Mouse (Mus musculus) limb, embryonic 14.5 days (tissue): ENCODE data around the gene Gga3. TPM values are rescaled to one million over a fixed set of nuclear protein-coding genes. Genes with fewer than 3 reads are reported as not detected.

Experiments
- ATAC-seq: fragments of 200-750 bp; cut with Nextera tagmentation; 2 replicates; pipeline ENCODE4 v1.8.0; 2017; ENCODE audit warnings: low read depth, moderate number of reproducible peaks, moderate TSS enrichment; ENCODE audit not compliant: low FRiP score
- DNase-seq: peaks from one replicate; pipeline ENCODE4 v3.0.0-alpha.2; 2015; ENCODE audit warnings: low spot score
- H3K27ac ChIP-seq: fragments of 300-500 bp; sonication (generic); replicated peaks from 2 replicates; pipeline ENCODE4 v1.5.1; 2014; ENCODE audit warnings: low read depth, mild to moderate bottlenecking, low read length, moderate library complexity, mixed read lengths
- H3K27me3 ChIP-seq: fragments of 300-500 bp; sonication (generic); 2 replicates; pipeline ENCODE4 v1.6.1; 2014; ENCODE audit warnings: low read length, mixed read lengths; ENCODE audit not compliant: control insufficient read depth, insufficient read depth
- H3K36me3 ChIP-seq: fragments of 300-500 bp; sonication (generic); 2 replicates; pipeline ENCODE4 v1.6.1; 2014; ENCODE audit warnings: mild to moderate bottlenecking, low read length, moderate library complexity, mixed read lengths; ENCODE audit not compliant: control insufficient read depth, insufficient read depth
- H3K4me1 ChIP-seq: fragments of 300-500 bp; sonication (generic); 2 replicates; pipeline ENCODE4 v1.6.1; 2014; ENCODE audit warnings: antibody characterized with exemption, low read length, mixed read lengths; ENCODE audit not compliant: control insufficient read depth, insufficient read depth
- H3K4me2 ChIP-seq: fragments of 300-500 bp; sonication (generic); replicated peaks from 2 replicates; pipeline ENCODE4 v1.6.1; 2014; ENCODE audit warnings: low read depth, mild to moderate bottlenecking, low read length, moderate library complexity; ENCODE audit not compliant: severe bottlenecking
- H3K4me3 ChIP-seq: fragments of 300-500 bp; sonication (generic); replicated peaks from 2 replicates; pipeline ENCODE4 v1.5.1; 2014; ENCODE audit warnings: low read length
- H3K9ac ChIP-seq: fragments of 300-500 bp; sonication (generic); 2 replicates; pipeline ENCODE4 v1.6.1; 2014; ENCODE audit warnings: mild to moderate bottlenecking, low read depth, low read length, moderate library complexity; ENCODE audit not compliant: severe bottlenecking
- H3K9me3 ChIP-seq: fragments of 300-500 bp; sonication (generic); 2 replicates; pipeline ENCODE4 v1.6.1; 2016; ENCODE audit warnings: low read length; ENCODE audit not compliant: control insufficient read depth
- POLR2A ChIP-seq: fragments of 200-500 bp; IDR thresholded peaks from 2 replicates; pipeline ENCODE4 v1.8.0; 2012; ENCODE audit warnings: inconsistent platforms, mild to moderate bottlenecking, moderate library complexity, borderline replicate concordance; ENCODE audit not compliant: insufficient read depth, insufficient read length; ENCODE audit errors: extremely low read depth
- WGBS: fragments of 180-500 bp; shearing (Covaris S2); extraction: QIAGEN DNeasy Blood & Tissue Kit; methylation state at CpG from one replicate; pipeline ENCODE4 v1.1.7; 2014; 5-methylcytosine and 5-hydroxymethylcytosine counted together
- polyA plus RNA-seq, 2 experiments: library from polyadenylated mRNA; depleted of rRNA in 1 of 2; stranded (reverse) in 1 of 2; unstranded in 1 of 2; fragments of >200 nt; fragmentation: Nextera tagmentation in 1 of 2; extraction: Ambion mirVana in 1 of 2; gene quantifications; 2 replicates each; pipeline versions ENCODE4 v1.2.1 to v1.2.3; 2012 to 2014

Gene Gga3
- polyA plus RNA-seq, 2 experiments, result 17.7 to 39.5 TPM

DNA sequence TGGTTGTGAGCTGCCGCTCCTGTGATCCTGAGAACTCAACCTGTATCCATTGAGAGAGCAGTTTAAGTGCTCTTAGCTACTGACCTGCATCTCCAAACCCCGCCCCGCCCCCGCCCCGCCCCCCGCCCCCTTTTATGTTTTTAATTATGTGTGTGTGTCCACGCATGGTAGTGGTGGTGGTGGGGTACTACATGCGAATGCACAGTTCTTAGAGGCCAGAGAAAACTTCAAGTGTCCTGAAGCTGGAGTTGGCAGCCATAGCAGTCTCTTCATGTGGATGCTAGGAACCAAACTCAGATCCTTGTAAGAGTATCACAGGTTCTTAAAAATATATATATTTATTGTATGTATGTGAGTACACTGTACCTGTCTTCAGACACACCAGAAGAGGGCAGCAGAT lies 31.6 kb upstream of the Gga3 start:
- no peak overlapping the region for H3K4me2 ChIP-seq
- no peaks in the 10 kb centered on the region for H3K4me1 ChIP-seq
- no peak overlapping the region for H3K27ac ChIP-seq
- WGBS, result 63% methylated on average over 8 of the region's 8 CpGs
- no peak for TF ChIP-seq POLR2A
- DNase-seq (no peak), ATAC-seq (no peak)
- H3K4me3 ChIP-seq, result no peak overlapping the region
- H3K9me3 ChIP-seq, result no peaks in the 10 kb centered on the region
- H3K9ac ChIP-seq, result no peak overlapping the region
- H3K36me3 ChIP-seq, result no peaks in the 10 kb centered on the region
- H3K27me3 ChIP-seq, result no peaks in the 10 kb centered on the region

DNA sequence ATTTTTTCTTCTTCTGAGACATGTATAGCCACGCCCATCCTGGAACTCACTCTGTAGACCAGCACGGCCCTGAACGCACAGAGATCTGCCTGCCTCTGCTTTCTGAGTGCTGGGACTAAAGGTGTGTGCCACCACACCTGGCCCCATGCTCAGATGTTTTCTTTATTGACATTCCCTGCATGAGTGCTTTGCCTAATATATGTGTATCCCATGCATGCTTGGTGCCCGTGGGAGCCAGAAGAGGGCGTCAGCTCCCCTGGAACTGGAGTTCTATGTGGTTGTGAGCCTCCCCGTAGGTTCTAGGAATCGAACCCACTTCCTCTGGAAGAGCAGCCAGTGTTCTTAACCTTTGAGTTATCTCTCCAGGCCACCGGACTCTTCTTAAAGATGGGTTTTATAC lies 31.2 kb upstream of the Gga3 start:
- no peak overlapping the region for H3K9ac ChIP-seq
- WGBS, result 86% methylated on average over 8 of the region's 8 CpGs
- ATAC-seq (no peak), DNase-seq (no peak)
- TF ChIP-seq POLR2A, result no peak
- no peak overlapping the region for H3K27ac ChIP-seq
- H3K4me1 ChIP-seq, result no peaks in the 10 kb centered on the region
- no peaks in the 10 kb centered on the region for H3K36me3 ChIP-seq
- H3K27me3 ChIP-seq, result no peaks in the 10 kb centered on the region
- H3K4me3 ChIP-seq, result no peak overlapping the region
- no peak overlapping the region for H3K4me2 ChIP-seq
- H3K9me3 ChIP-seq, result no peaks in the 10 kb centered on the region

DNA sequence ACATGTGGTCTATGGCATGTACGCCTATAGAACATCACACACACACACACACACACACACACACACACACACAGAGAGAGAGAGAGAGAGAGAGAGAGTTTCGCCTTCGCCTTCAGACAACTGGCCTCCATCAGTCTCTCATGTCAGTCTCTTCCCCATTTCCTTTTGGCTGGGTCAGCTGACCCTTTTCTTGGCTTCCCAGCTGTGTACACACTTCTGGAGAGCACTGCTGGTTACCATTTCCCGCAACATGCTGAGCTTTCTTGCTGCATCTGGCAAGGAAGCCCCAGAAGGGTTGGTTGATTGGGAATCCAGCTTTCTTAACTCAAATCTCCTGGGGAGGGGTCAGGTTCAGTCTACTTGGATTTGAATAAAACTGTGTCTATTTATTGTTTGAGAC lies 30.3 kb upstream of the Gga3 start:
- Histone ChIP-seq H3K27me3 (no peaks in the 10 kb centered on the region), H3K4me3 (no peak overlapping the region), H3K9ac (no peak overlapping the region), H3K9me3 (no peaks in the 10 kb centered on the region), H3K27ac (no peak overlapping the region), H3K36me3 (no peaks in the 10 kb centered on the region), H3K4me1 (no peaks in the 10 kb centered on the region), H3K4me2 (no peak overlapping the region)
- DNase-seq, result no peak
- 66% methylated on average over 4 of the region's 4 CpGs for whole genome bisulfite sequencing
- ATAC-seq, result no peak
- no peak for TF ChIP-seq POLR2A

DNA sequence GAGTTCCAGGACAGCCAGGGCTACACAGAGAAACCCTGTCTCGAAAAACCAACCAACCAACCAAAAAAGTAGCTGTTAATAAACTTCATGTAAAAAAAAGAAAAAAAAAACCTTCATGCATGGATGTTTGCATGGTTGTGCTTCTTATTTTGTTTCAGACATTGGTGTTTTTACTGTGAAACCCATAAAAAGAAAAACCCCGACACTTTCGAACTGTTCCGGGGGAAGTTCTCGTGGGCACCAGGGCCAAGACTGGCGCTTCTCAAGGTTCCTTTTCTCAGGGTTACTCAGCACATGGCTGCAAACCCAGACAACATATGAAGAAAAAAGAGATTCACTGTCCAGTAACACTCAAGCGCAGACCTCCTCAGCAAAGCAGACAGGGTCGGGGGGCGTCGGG lies 29.0 kb upstream of the Gga3 start:
- ATAC-seq, result no peak
- Histone ChIP-seq H3K9ac (no peak overlapping the region), H3K36me3 (no peaks in the 10 kb centered on the region), H3K27me3 (no peaks in the 10 kb centered on the region), H3K4me2 (no peak overlapping the region), H3K4me1 (no peaks in the 10 kb centered on the region), H3K9me3 (no peaks in the 10 kb centered on the region), H3K27ac (no peak overlapping the region), H3K4me3 (no peak overlapping the region)
- no peak for DNase-seq
- WGBS, result 86% methylated on average over 10 of the region's 10 CpGs
- no peak for TF ChIP-seq POLR2A

- no peaks in the 10 kb centered on the region for H3K27me3 ChIP-seq
- 75% methylated on average over 7 of the region's 7 CpGs for WGBS
- DNase-seq (no peak), ATAC-seq (no peak)
- no peak overlapping the region for H3K27ac ChIP-seq
- no peak for TF ChIP-seq POLR2A
- H3K4me2 ChIP-seq, result no peak overlapping the region
- H3K4me3 ChIP-seq, result no peak overlapping the region
- H3K9ac ChIP-seq, result no peak overlapping the region
- H3K4me1 ChIP-seq, result no peaks in the 10 kb centered on the region
- no peaks in the 10 kb centered on the region for H3K9me3 ChIP-seq
- H3K36me3 ChIP-seq, result no peaks in the 10 kb centered on the region
Observed at GRCm38 (mm10) chr11:115632247-115632646, 28.4 kb upstream of the Gga3 start.

GRCm38 (mm10) chr11:115631505-115631890 lies 27.6 kb upstream of the Gga3 start:
- WGBS, result 14% methylated on average over 3 of the region's 3 CpGs
- Histone ChIP-seq H3K36me3 (no peaks in the 10 kb centered on the region), H3K4me1 (no peaks in the 10 kb centered on the region), H3K9ac (no peak overlapping the region), H3K4me2 (no peak overlapping the region), H3K27ac (no peak overlapping the region), H3K9me3 (no peaks in the 10 kb centered on the region), H3K27me3 (no peaks in the 10 kb centered on the region), H3K4me3 (no peak overlapping the region)
- DNase-seq, result no peak
- no peak for ATAC-seq
- no peak for TF ChIP-seq POLR2A
